Mouse (Mus musculus): ENCODE measurements around the gene Ccdc97. TPM values are rescaled to one million over a fixed set of nuclear protein-coding genes. Genes with fewer than 3 reads are reported as not detected.

Ccdc97 gene
- polyA plus RNA-seq, 1 experiment: 33.2 TPM

GRCm38 (mm10) chr7:25719761-25720610 is 1.1 kb upstream of the Ccdc97 start:
- peak; percentile 81 for TF ChIP-seq CTCF (IDR thresholded peaks at IDR 0.05; ENCODE audit: control insufficient read depth, insufficient read depth, insufficient read length)
- TF ChIP-seq CEBPB (IDR thresholded peaks at IDR 0.05; ENCODE audit: low read depth): no peak
- no peak for TF ChIP-seq FOSL1 (IDR thresholded peaks at IDR 0.05; ENCODE audit: insufficient read depth, low read length, poor library complexity, severe bottlenecking)
- no peak for TF ChIP-seq USF1 (IDR thresholded peaks at IDR 0.05; ENCODE audit: low read depth)
- H3K4me3 ChIP-seq (ENCODE audit: insufficient read depth, poor library complexity, severe bottlenecking): no peak overlapping the region
- peaks cover 17% of the 10 kb centered on the region for H3K79me3 ChIP-seq (ENCODE audit: low read depth)
- H3K27me3 ChIP-seq (ENCODE audit: control insufficient read depth, insufficient read depth, insufficient read length): no peaks in the 10 kb centered on the region
- peaks cover 30% of the 10 kb centered on the region for H3K79me2 ChIP-seq (ENCODE audit: control insufficient read depth, insufficient read depth)
- no peak overlapping the region for H3ac ChIP-seq (ENCODE audit: control insufficient read depth, insufficient read length, low read depth)
- H3K36me3 ChIP-seq (ENCODE audit: control insufficient read depth, insufficient read depth): peaks cover 46% of the 10 kb centered on the region

GRCm38 (mm10) chr7:25717478-25717877 is 1.4 kb downstream of the Ccdc97 start:
- peaks cover 17% of the 10 kb centered on the region for H3K79me3 ChIP-seq (ENCODE audit: low read depth)
- TF ChIP-seq MYOD1 (IDR thresholded peaks at IDR 0.05; ENCODE audit: control insufficient read depth, insufficient read length, low read depth) (no peak), CEBPB (IDR thresholded peaks at IDR 0.05; ENCODE audit: low read depth) (no peak), FOSL1 (IDR thresholded peaks at IDR 0.05; ENCODE audit: insufficient read depth, low read length, poor library complexity, severe bottlenecking) (no peak), CTCF (IDR thresholded peaks at IDR 0.05; ENCODE audit: control insufficient read depth, insufficient read depth, insufficient read length) (no peak), USF1 (IDR thresholded peaks at IDR 0.05; ENCODE audit: low read depth) (no peak), MAX (IDR thresholded peaks at IDR 0.05) (no peak), MYOG (IDR thresholded peaks at IDR 0.05; ENCODE audit: control insufficient read depth, extremely low read depth, insufficient read length) (no peak)
- no peak overlapping the region for H3ac ChIP-seq (ENCODE audit: control insufficient read depth, insufficient read length, low read depth)
- H3K36me3 ChIP-seq (ENCODE audit: control insufficient read depth, insufficient read depth): peaks cover 45% of the 10 kb centered on the region
- peaks cover 30% of the 10 kb centered on the region for H3K79me2 ChIP-seq (ENCODE audit: control insufficient read depth, insufficient read depth)
- no peak overlapping the region for H3K4me3 ChIP-seq (ENCODE audit: insufficient read depth, poor library complexity, severe bottlenecking)
- H3K27me3 ChIP-seq (ENCODE audit: control insufficient read depth, insufficient read depth, insufficient read length): no peaks in the 10 kb centered on the region

- TF ChIP-seq MAX (IDR thresholded peaks at IDR 0.05) (no peak), USF1 (IDR thresholded peaks at IDR 0.05; ENCODE audit: low read depth) (no peak), FOSL1 (IDR thresholded peaks at IDR 0.05; ENCODE audit: insufficient read depth, low read length, poor library complexity, severe bottlenecking) (no peak), MYOG (IDR thresholded peaks at IDR 0.05; ENCODE audit: control insufficient read depth, extremely low read depth, insufficient read length) (no peak), CEBPB (IDR thresholded peaks at IDR 0.05; ENCODE audit: low read depth) (no peak), MYOD1 (IDR thresholded peaks at IDR 0.05; ENCODE audit: control insufficient read depth, insufficient read length, low read depth) (no peak), CTCF (IDR thresholded peaks at IDR 0.05; ENCODE audit: control insufficient read depth, insufficient read depth, insufficient read length) (no peak)
These were observed 3.1 kb downstream of the Ccdc97 start for GRCm38 (mm10) chr7:25715731-25716271.

GRCm38 (mm10) chr7:25714581-25714980 is 4.3 kb downstream of the Ccdc97 start:
- H3ac ChIP-seq (ENCODE audit: control insufficient read depth, insufficient read length, low read depth): no peak overlapping the region
- H3K79me3 ChIP-seq (ENCODE audit: low read depth): peaks cover 17% of the 10 kb centered on the region
- H3K27me3 ChIP-seq (ENCODE audit: control insufficient read depth, insufficient read depth, insufficient read length): no peaks in the 10 kb centered on the region
- H3K36me3 ChIP-seq (ENCODE audit: control insufficient read depth, insufficient read depth): peaks cover 39% of the 10 kb centered on the region
- no peak overlapping the region for H3K4me3 ChIP-seq (ENCODE audit: insufficient read depth, poor library complexity, severe bottlenecking)
- peaks cover 30% of the 10 kb centered on the region for H3K79me2 ChIP-seq (ENCODE audit: control insufficient read depth, insufficient read depth)
- no peak for TF ChIP-seq FOSL1 (IDR thresholded peaks at IDR 0.05; ENCODE audit: insufficient read depth, low read length, poor library complexity, severe bottlenecking)
- no peak for TF ChIP-seq USF1 (IDR thresholded peaks at IDR 0.05; ENCODE audit: low read depth)
- TF ChIP-seq MYOG (IDR thresholded peaks at IDR 0.05; ENCODE audit: control insufficient read depth, extremely low read depth, insufficient read length): no peak
- TF ChIP-seq CEBPB (IDR thresholded peaks at IDR 0.05; ENCODE audit: low read depth): no peak
- no peak for TF ChIP-seq CTCF (IDR thresholded peaks at IDR 0.05; ENCODE audit: control insufficient read depth, insufficient read depth, insufficient read length)
- no peak for TF ChIP-seq MAX (IDR thresholded peaks at IDR 0.05)

More at GRCm38 (mm10) chr7:25715731-25716271, 3.1 kb downstream of the Ccdc97 start:
- H3K36me3 ChIP-seq (ENCODE audit: control insufficient read depth, insufficient read depth): peaks cover 43% of the 10 kb centered on the region
- peaks cover 30% of the 10 kb centered on the region for H3K79me2 ChIP-seq (ENCODE audit: control insufficient read depth, insufficient read depth)
- no peaks in the 10 kb centered on the region for H3K27me3 ChIP-seq (ENCODE audit: control insufficient read depth, insufficient read depth, insufficient read length)
- no peak overlapping the region for H3ac ChIP-seq (ENCODE audit: control insufficient read depth, insufficient read length, low read depth)
- H3K4me3 ChIP-seq (ENCODE audit: insufficient read depth, poor library complexity, severe bottlenecking): no peak overlapping the region
- peaks cover 17% of the 10 kb centered on the region for H3K79me3 ChIP-seq (ENCODE audit: low read depth)

GRCm38 (mm10) chr7:25712801-25713200 is 6.1 kb downstream of the Ccdc97 start:
- H3K4me3 ChIP-seq (ENCODE audit: insufficient read depth, poor library complexity, severe bottlenecking): no peak overlapping the region
- peaks cover 21% of the 10 kb centered on the region for H3K79me2 ChIP-seq (ENCODE audit: control insufficient read depth, insufficient read depth)
- peaks cover 36% of the 10 kb centered on the region for H3K36me3 ChIP-seq (ENCODE audit: control insufficient read depth, insufficient read depth)
- H3K27me3 ChIP-seq (ENCODE audit: control insufficient read depth, insufficient read depth, insufficient read length): no peaks in the 10 kb centered on the region
- no peak for TF ChIP-seq MYOG (IDR thresholded peaks at IDR 0.05; ENCODE audit: control insufficient read depth, extremely low read depth, insufficient read length)
- TF ChIP-seq USF1 (IDR thresholded peaks at IDR 0.05; ENCODE audit: low read depth): no peak
- no peak for TF ChIP-seq FOSL1 (IDR thresholded peaks at IDR 0.05; ENCODE audit: insufficient read depth, low read length, poor library complexity, severe bottlenecking)
- TF ChIP-seq MYOD1 (IDR thresholded peaks at IDR 0.05; ENCODE audit: control insufficient read depth, insufficient read length, low read depth): no peak
- no peak for TF ChIP-seq CTCF (IDR thresholded peaks at IDR 0.05; ENCODE audit: control insufficient read depth, insufficient read depth, insufficient read length)
- no peak for TF ChIP-seq CEBPB (IDR thresholded peaks at IDR 0.05; ENCODE audit: low read depth)
- TF ChIP-seq MAX (IDR thresholded peaks at IDR 0.05): no peak
- no peak overlapping the region for H3ac ChIP-seq (ENCODE audit: control insufficient read depth, insufficient read length, low read depth)
- H3K79me3 ChIP-seq (ENCODE audit: low read depth): peaks cover 10% of the 10 kb centered on the region

All from C2C12 (cell line).